Mouse (Mus musculus): ENCODE data around the gene Rasa3. TPM values are rescaled to one million over a fixed set of nuclear protein-coding genes. Genes with fewer than 3 reads are reported as not detected.

Gene Rasa3
- total RNA-seq, 2 experiments from 2014 or later = 8.4 to 9.4 TPM

DNA sequence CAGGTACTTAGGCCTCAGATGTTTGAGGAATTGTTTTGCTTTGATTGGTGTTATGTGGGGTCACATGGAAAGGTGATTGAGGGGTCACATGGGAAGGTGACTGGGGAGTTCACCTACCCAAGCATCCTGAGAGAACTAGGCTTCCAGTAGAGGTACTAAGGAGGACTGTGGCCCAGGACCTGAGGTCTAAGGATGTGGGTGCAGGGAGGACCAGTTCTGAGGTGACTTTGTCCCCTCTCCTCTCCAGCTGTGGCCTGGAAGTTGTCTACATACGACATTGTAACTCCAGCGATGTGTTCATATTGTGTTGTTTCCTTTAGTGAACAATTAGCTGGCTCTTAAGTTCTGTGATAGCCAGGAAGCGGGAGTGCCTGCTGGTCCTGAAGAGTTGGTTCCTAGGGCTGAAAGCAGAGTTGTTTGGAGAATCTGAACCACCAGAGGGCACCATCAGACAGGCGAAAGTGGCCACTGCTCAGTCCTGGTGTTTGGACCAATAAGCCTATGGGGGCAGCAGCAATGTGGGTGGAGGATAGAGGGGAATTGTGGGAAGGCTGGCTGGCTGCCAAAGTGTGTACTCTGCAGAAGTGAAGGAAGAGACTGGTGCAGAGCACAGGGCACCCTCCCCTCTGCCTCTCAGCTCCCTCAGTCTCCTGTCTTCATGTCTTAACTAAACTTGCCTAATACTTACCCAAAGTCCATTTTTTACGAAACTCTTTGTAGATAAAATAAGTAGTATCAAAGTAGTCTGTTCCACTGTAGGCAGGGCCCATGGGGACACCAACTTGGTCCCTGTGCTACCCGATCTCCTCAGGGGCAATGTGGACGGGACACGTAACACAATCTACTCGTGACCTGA, 126.5 kb downstream of the Rasa3 start:
- DNase-seq = peak; percentile 87

GRCm38 (mm10) chr8:13548831-13549230, 128.6 kb downstream of the Rasa3 start:
- peak; percentile 78 for DNase-seq

- peak; percentile 27 for DNase-seq
Observed at GRCm38 (mm10) chr8:13548235-13548634, 129.2 kb downstream of the Rasa3 start.

GRCm38 (mm10) chr8:13546421-13546820, 131.0 kb downstream of the Rasa3 start:
- DNase-seq = no peak

DNA sequence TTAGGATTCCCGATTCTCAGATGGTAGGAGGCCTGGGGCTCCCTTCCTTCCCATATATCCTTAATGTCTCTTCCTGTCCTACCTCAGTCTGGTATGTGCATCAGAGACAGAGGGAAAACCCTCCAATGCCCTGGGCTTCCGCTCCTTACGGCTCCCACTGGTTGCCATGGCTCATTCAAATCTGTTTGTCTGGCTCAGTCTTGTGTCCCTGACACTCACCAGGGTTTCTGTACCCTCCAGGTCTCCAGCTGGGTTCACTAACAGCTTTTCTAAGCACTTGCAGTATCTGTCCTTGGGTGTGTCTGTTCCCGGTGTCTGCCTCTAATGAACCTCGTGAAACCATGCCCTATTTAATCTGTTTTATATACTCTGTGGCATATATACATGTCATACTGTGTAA, 135.9 kb downstream of the Rasa3 start:
- no peak for DNase-seq

GRCm38 (mm10) chr8:13540122-13540521, 137.3 kb downstream of the Rasa3 start:
- DNase-seq = no peak

DNA sequence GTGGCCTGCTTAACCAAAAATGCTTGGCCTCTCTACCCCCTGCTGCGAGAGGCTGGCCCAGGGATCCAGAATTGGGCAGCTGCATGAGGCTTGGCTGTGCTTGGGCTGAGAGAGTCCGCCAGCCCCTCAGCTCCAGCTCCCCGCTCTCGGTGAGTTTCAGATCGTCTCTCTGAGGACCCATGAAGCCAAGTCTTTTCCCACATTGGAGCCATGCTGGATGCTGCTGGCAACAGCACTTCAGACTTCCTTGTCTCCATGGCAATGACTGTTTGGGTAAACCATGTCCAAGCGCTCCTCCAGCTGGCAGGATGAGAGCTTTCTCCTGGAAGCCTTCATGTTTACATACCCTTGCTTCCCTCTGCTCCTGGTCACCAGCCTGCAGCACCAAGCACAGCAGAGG, 138.6 kb downstream of the Rasa3 start:
- peak; percentile 74 for DNase-seq

DNA sequence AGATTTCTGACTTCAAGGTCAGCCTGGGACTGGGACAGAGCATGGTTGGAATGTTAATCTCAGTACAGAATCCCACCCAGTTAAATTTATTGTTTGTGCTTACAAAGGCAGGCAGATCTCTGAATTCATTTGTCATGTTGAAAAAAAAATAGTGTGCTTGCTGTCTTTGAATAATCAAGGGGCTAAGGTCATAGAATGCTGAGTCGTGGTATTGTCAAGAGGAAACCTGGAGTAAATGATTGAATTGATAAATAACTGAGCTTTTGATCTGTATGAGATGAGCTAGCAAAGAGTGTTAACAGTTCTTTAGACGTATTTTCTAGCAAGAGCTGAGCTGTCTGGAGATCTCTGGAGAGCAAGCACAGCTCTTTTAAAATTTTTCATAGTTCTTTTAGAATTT, 140.3 kb downstream of the Rasa3 start:
- DNase-seq = no peak

- DNase-seq = no peak
Observed at GRCm38 (mm10) chr8:13533123-13533522, 144.3 kb downstream of the Rasa3 start.

- no peak for DNase-seq
Observed at GRCm38 (mm10) chr8:13531602-13532171, 145.7 kb downstream of the Rasa3 start.

GRCm38 (mm10) chr8:13530941-13531340, 146.5 kb downstream of the Rasa3 start:
- DNase-seq = peak; percentile 81

DNA sequence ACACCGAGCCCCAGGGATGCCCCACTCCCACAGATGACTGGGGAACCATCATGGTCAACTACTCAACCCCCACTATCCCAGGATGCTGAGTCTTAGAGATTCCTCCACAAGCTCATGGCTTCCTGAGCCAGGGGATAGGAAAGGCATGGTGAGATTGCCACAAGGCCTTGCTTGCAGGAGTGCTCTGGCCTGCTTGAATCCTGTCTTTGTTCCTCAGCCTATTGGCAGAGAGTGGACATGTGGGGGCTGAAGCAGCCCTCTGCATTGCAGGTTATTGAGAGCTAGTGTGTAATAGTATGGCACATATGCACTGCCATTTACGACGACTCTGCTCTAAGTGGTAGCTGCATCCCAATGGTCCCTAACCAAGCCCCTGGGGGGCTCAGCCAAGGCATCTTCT, 147.0 kb downstream of the Rasa3 start:
- no peak for DNase-seq

DNA sequence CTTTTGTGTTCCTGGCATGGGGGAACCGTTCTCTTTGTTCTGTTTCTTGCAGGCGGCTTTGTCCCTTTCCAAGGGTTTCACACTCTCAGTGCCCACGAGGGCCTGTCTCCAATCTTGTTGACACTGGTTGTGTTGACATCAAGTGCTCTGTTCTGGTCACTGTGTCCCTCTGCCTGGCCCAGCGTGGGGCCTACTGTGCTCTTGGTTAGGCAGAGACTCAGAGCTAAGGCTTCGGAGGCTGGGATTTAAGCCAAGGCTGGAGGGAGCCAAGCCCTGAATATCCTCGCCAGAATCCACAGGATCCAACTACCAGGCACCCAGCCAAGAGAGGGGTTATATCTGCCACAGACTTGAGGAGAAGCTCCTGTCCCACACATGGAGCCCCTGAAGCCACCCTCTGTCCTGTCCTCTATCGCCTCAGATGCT, 147.5 kb downstream of the Rasa3 start:
- DNase-seq = peak; percentile 80

- DNase-seq = peak; percentile 41
Observed at GRCm38 (mm10) chr8:13529011-13529840, 148.2 kb downstream of the Rasa3 start.

DNA sequence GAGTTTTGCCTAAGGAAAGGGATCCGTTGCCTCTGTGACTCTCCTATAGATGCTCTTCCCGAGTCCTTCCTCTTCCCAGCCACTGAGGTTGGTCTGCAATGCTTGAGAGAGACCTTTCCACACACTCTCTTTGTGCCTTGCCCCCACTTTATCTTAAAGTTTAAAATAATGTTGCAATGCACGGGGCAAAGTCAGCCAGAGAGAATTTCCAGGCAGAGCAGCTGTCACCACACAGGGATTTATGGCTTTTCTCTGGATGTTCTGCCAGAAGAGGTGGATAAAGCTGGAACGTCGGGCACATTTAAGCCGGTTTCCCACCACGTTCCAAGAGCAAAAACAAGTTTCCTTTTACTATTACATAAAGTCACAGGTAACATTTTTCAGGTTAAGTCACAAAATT, 156.0 kb downstream of the Rasa3 start:
- DNase-seq = no peak

GRCm38 (mm10) chr8:13520349-13520748, 157.1 kb downstream of the Rasa3 start:
- no peak for DNase-seq

DNA sequence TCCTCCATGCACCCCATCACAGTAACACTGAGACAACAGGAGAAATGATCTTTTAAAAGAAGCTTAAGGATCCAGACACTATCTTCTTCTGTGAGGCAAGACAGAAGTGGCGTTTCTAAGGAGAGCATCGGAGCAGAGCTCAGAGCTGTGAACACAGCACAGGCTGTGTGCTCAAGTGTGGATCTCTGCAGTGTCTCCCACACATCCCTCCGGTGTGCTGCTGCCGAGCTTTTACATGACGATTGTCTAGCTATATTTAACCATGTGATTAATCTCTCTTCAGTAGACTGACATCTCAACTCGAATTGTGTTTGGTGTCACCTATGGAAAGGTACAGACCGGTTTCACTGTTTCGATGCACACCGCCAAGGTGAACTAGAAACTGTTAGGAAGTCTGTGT, 157.9 kb downstream of the Rasa3 start:
- DNase-seq = no peak

GRCm38 (mm10) chr8:13517284-13517781, 160.1 kb downstream of the Rasa3 start:
- DNase-seq = no peak

Measured in gastrocnemius, postnatal 25 days (tissue).